Mouse (Mus musculus) ES-E14 (cell line): Measurements from ENCODE around the gene Fbxw8.

Experiments used
- CHD2 ChIP-seq: IDR thresholded peaks from 2 replicates; pipeline ENCODE4 v1.6.1; 2014; ENCODE audit warnings: mild to moderate bottlenecking, low read depth, low read length, inconsistent platforms
- HCFC1 ChIP-seq: IDR thresholded peaks from 2 replicates; pipeline ENCODE4 v1.6.1; 2012; ENCODE audit warnings: low read length, inconsistent platforms, borderline replicate concordance; ENCODE audit not compliant: insufficient read depth
- MAFK ChIP-seq: IDR thresholded peaks from 2 replicates; pipeline ENCODE4 v1.6.1; 2014; ENCODE audit warnings: mild to moderate bottlenecking, low read depth, low read length, inconsistent platforms; ENCODE audit not compliant: insufficient read depth
- ZC3H11A ChIP-seq: IDR thresholded peaks from 2 replicates; pipeline ENCODE4 v1.6.1; 2012; ENCODE audit warnings: low read depth, mild to moderate bottlenecking, inconsistent platforms, low read length, borderline replicate concordance
- ZNF384 ChIP-seq: IDR thresholded peaks from 2 replicates; pipeline ENCODE4 v1.6.1; 2012; ENCODE audit warnings: low read depth, low read length, inconsistent platforms

GRCm38 (mm10) chr5:118076721-118077592 lies 78.3 kb downstream of the Fbxw8 start:
- TF ChIP-seq ZC3H11A (no peak), CHD2 (no peak), MAFK (no peak), HCFC1 (no peak), ZNF384 (no peak)
